Mouse (Mus musculus): ENCODE measurements around the gene Wdr90.
A peak's percentile ranks its signal among the peaks of the same experiment; 100 is the strongest.
"Not testable (repeated sequence)": the region's sequence is repeated elsewhere in the genome, so short reads cannot be mapped to it uniquely, and the experiment has no call there.

Gene Wdr90

GRCm38 (mm10) chr17:25829558-25830017 is 31.7 kb downstream of the Wdr90 start:
- DNase-seq (ENCODE audit: low spot score) = no peak

DNA sequence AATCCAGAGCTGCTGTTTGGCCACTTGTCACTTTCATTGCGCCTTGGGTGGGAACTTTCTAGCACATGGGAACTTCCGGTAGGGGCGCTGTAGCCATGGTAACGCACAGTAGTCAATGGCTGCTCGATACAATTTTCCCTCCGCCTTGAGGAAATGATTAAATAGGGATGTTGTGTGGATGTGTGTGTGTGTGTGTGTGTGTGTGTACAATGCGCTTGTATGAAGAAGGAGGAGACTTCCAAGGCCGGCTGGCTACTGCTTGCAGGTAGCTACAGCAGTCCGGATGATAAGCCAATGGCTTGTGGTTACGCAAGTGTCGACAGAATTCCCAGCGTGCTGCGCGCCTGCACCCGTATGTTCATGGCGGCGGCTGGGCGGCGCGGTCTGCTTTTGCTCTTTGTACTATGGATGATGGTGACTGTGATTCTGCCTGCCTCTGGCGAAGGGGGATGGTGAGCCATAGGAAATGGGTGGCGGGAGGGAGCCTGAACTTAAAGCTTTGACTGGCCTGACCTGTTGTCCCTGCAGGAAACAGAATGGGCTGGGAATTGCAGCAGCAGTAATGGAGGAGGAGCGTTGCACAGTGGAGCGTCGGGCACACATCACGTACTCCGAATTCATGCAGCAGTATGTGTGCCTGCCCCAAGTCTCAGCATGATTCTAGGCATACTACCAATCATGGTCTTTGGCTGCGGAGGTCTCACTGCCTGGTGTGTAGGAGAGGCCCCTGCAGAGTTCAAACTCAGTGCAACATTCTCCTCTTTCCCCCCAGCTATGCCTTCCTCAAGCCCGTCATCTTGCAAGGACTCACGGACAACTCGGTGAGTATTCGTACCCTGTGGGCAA is 32.4 kb downstream of the Wdr90 start, which contains the start of gene Jmjd8:
Gene Jmjd8 (plus strand): TSS at position 156 of the 846 bp plus-strand sequence.
- peak; percentile 91 for DNase-seq (ENCODE audit: low spot score)

GRCm38 (mm10) chr17:25828223-25828594 is 33.1 kb downstream of the Wdr90 start:
- no peak for DNase-seq (ENCODE audit: low spot score)

DNA sequence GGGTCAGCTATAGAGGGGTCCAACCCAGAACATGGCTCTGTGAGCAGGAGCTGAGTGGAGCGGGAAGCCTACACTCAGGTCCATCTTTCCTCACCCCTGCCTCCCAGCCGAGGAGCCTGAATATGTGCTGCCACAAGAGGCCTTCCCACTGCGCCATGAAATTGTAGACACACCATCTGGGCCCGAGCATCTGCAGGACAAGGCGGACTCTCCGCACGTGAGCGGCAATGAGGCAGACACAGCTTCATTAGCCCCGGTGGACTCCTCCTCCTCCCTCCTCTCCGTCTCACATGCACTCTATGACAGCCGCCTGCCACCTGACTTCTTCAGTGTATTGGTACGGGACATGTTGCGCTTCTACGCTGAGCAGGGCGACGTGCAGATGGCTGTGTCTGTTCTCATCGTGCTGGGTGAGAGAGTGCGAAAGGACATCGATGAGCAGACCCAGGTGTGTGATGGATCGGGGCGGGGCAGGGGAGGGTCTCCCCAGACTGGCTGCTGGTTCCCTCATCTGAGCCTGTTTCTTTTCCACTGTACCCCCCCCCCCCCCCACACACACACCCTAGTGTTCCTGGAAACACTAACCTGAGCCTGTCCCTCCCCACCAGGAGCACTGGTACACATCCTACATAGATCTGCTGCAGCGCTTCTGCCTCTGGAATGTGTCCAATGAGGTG is 33.6 kb downstream of the Wdr90 start:
- no peak for DNase-seq (ENCODE audit: low spot score)

DNA sequence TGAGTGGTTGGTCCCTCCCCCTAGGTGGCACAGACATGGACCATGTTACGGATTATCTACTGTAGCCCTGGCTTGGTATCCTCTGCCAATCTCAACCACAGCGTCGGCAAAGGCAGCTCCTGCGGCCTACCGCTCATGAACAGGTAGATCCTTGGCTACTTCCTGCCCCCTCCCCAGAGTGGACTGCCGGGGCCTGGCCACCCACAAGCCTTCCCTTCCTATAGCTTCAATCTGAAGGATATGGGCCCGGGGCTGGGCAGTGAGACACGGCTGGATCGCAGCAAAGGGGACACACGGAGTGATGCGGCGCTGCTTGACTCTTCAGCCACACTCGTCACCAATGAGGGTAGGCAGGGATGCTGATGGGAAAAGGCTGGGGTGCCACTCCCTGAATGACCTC is 34.3 kb downstream of the Wdr90 start:
- DNase-seq (ENCODE audit: low spot score) = no peak

DNA sequence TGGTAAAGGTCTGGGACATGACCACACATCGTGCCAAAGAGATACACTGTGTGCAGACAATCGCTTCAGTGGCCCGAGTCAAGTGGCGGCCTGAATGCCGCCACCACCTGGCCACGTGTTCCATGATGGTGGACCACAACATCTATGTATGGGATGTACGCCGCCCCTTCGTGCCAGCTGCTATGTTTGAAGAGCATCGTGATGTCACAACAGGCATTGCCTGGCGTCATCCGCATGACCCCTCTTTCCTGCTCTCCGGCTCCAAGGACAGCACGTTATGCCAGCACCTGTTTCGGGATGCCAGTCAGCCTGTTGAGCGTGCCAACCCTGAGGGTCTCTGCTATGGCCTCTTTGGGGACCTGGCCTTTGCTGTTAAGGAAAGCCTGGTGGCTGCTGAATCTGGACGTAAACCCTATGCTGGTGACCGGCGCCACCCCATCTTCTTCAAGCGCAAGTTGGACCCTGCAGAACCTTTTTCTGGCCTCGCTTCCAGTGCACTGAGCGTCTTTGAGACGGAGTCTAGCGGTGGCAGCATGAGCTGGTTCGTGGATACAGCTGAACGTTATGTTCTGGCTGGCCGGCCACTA is 35.2 kb downstream of the Wdr90 start:
- no peak for DNase-seq (ENCODE audit: low spot score)

GRCm38 (mm10) chr17:25825311-25825710 is 36.0 kb downstream of the Wdr90 start:
- DNase-seq (ENCODE audit: low spot score) = no peak

GRCm38 (mm10) chr17:25824362-25825142 is 36.7 kb downstream of the Wdr90 start:
- no peak for DNase-seq (ENCODE audit: low spot score)

DNA sequence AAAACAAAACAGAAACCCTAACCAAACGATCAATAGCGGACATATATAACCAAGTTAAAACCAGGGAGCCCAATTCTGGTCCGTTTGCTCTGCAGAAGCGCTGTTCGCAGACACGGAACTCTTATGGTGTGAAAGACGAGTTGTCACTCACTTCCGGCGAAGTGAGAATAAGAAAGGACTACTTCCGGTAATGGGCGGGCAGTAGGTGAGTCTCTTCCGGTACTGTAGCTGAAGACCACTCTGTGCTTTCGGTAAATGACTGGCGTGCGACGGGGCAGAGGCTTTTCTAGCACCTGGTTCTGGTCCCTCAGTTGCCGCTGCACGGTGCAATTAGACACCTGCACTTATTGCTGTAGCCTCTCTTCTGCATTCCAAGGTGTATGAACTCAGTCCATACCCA is 37.8 kb downstream of the Wdr90 start, which contains the start of gene Wdr24:
Gene Wdr24 (plus strand): TSS at position 176 of the 400 bp plus-strand sequence.
- peak; percentile 93 for DNase-seq (ENCODE audit: low spot score)

GRCm38 (mm10) chr17:25818851-25819780 is 42.2 kb downstream of the Wdr90 start:
- peak; percentile 47 for DNase-seq (ENCODE audit: low spot score)

GRCm38 (mm10) chr17:25817662-25818061 is 43.6 kb downstream of the Wdr90 start:
- DNase-seq (ENCODE audit: low spot score) = no peak

DNA sequence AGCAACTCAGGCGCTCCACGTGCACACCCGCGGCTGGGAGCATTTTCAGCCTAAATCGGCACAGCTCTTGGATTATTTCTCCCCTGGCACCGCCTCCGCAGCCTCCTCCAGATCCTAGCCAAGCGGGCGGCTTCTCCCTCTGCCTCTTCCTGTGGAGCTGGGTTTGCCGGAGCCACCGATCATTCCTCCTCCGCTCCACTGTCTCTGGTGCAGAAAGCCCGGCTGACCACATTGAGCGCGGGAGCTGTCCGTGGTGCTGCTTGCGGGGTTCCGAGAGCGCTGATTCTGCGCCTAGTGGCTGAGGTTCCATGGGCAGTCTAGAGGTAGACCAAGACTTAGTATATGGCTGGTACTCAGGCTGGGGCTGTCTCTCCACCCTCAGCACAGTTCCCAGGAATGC is 47.8 kb downstream of the Wdr90 start:
- DNase-seq (ENCODE audit: low spot score) = peak; percentile 94

- no peak for DNase-seq (ENCODE audit: low spot score)
Measured at GRCm38 (mm10) chr17:25810890-25811289, 50.4 kb downstream of the Wdr90 start.

GRCm38 (mm10) chr17:25809606-25810340 is 51.5 kb downstream of the Wdr90 start:
- DNase-seq (ENCODE audit: low spot score) = no peak

GRCm38 (mm10) chr17:25808789-25809605 is 52.3 kb downstream of the Wdr90 start, which contains the start of gene Fbxl16:
Fbxl16 (plus strand) TSS chr17:25809085.
- peak; percentile 87 for DNase-seq (ENCODE audit: low spot score)

- DNase-seq (ENCODE audit: low spot score) = no peak
Measured at GRCm38 (mm10) chr17:25808028-25808427, 53.3 kb downstream of the Wdr90 start.

GRCm38 (mm10) chr17:25807452-25807851 is 53.8 kb downstream of the Wdr90 start:
- DNase-seq (ENCODE audit: low spot score) = not testable (repeated sequence)

GRCm38 (mm10) chr17:25806507-25806906 is 54.8 kb downstream of the Wdr90 start:
- DNase-seq (ENCODE audit: low spot score) = no peak

Measured in embryo, embryonic 10 days (tissue).